Mouse (Mus musculus) liver, postnatal 0 days (tissue): ENCODE measurements around the gene Atp6v0a2. TPM values are rescaled to one million over a fixed set of nuclear protein-coding genes. Genes with fewer than 3 reads are reported as not detected.

ENCODE experiments used
- ATAC-seq: fragments of 200-750 bp; cut with Nextera tagmentation; 2 replicates; pipeline ENCODE4 v1.8.0; 2017; ENCODE audit warnings: mild to moderate bottlenecking, moderate library complexity
- DNase-seq: peaks from one replicate; pipeline ENCODE4 v3.0.0-alpha.2; 2016
- H3K27ac ChIP-seq: fragments of 300-500 bp; sonication (generic); 2 replicates; pipeline ENCODE4 v1.5.1; 2014; ENCODE audit warnings: antibody characterized with exemption, moderate library complexity, mild to moderate bottlenecking, low read depth
- H3K27me3 ChIP-seq: fragments of 300-500 bp; sonication (generic); 2 replicates; pipeline ENCODE4 v1.6.1; 2014; ENCODE audit warnings: low read length, control low read depth, mixed read lengths; ENCODE audit not compliant: insufficient read depth
- H3K36me3 ChIP-seq: fragments of 300-500 bp; sonication (generic); replicated peaks from 2 replicates; pipeline ENCODE4 v1.6.1; 2014; ENCODE audit warnings: mild to moderate bottlenecking, control low read depth, low read length, moderate library complexity, mixed read lengths; ENCODE audit not compliant: insufficient read depth
- H3K4me1 ChIP-seq: fragments of 300-500 bp; sonication (generic); 2 replicates; pipeline ENCODE4 v1.6.1; 2014; ENCODE audit warnings: antibody characterized with exemption, mild to moderate bottlenecking, control low read depth; ENCODE audit not compliant: insufficient read depth
- H3K4me2 ChIP-seq: fragments of 300-500 bp; sonication (generic); 2 replicates; pipeline ENCODE4 v1.6.1; 2014; ENCODE audit warnings: low read depth, mild to moderate bottlenecking, low read length, moderate library complexity, mixed read lengths
- H3K4me3 ChIP-seq: fragments of 300-500 bp; sonication (generic); 2 replicates; pipeline ENCODE4 v1.5.1; 2014; ENCODE audit warnings: low read depth, low read length
- H3K9ac ChIP-seq: fragments of 300-500 bp; sonication (generic); replicated peaks from 2 replicates; pipeline ENCODE4 v1.6.1; 2014; ENCODE audit warnings: mild to moderate bottlenecking, moderate library complexity
- H3K9me3 ChIP-seq: fragments of 300-500 bp; sonication (generic); 2 replicates; pipeline ENCODE4 v1.6.1; 2016; ENCODE audit warnings: mild to moderate bottlenecking, control low read depth, low read length, mixed read lengths
- CTCF ChIP-seq: sonication (generic); IDR thresholded peaks from 2 replicates; pipeline ENCODE4 v1.5.1; 2016; ENCODE audit warnings: antibody characterized with exemption, low read depth
- EP300 ChIP-seq: IDR thresholded peaks from 2 replicates; pipeline ENCODE4 v1.6.1; 2016; ENCODE audit warnings: antibody characterized with exemption, low read depth, mild to moderate bottlenecking
- WGBS: fragments of 180-500 bp; shearing (Covaris S2); extraction: QIAGEN DNeasy Blood & Tissue Kit; methylation state at CpG from one replicate; pipeline ENCODE4 v1.1.7; 2014; ENCODE audit not compliant: insufficient replicate concordance; 5-methylcytosine and 5-hydroxymethylcytosine counted together
- polyA plus RNA-seq: library from polyadenylated mRNA; unstranded; fragments of >200 nt; fragmentation: Nextera tagmentation; extraction: Ambion mirVana; gene quantifications from 2 replicates; pipeline ENCODE4 v1.2.1, GENCODE M21; 2015

Gene Atp6v0a2
- polyA plus RNA-seq, 1 experiment from 2014 or later, result 12.4 TPM

GRCm38 (mm10) chr5:124761787-124762186, 133.4 kb downstream of the Atp6v0a2 start:
- no peaks in the 10 kb centered on the region for H3K4me1 ChIP-seq
- H3K27me3 ChIP-seq, result no peaks in the 10 kb centered on the region
- DNase-seq, result no peak
- H3K4me2 ChIP-seq, result no peak overlapping the region
- no peaks in the 10 kb centered on the region for H3K36me3 ChIP-seq
- no peak overlapping the region for H3K9ac ChIP-seq
- H3K4me3 ChIP-seq, result no peak overlapping the region
- ATAC-seq, result no peak
- H3K9me3 ChIP-seq, result peaks cover 3% of the 10 kb centered on the region; the same call in 1 of the 2 replicates
- H3K27ac ChIP-seq, result no peak overlapping the region
- no peak for TF ChIP-seq EP300
- TF ChIP-seq CTCF, result peak; percentile 26; the same call in 1 of the 2 replicates
- 79% methylated on average over 1 of the region's 1 CpGs for WGBS

Other genes starting within 250 kb of the Atp6v0a2 start
- gene Sbno1, start 202.6 kb upstream of the Atp6v0a2 start, polyA plus RNA-seq, result 30.0 and 30.6 TPM in 2 replicates
- gene Kmt5a, start 188.6 kb upstream of the Atp6v0a2 start, polyA plus RNA-seq, result 26.7 and 30.6 TPM in 2 replicates
- 10.3 and 11.0 TPM in 2 replicates for gene Rilpl2, start 150.2 kb upstream of the Atp6v0a2 start, polyA plus RNA-seq
- 5.9 and 6.5 TPM in 2 replicates for gene Snrnp35, start 145.4 kb upstream of the Atp6v0a2 start, polyA plus RNA-seq
- 2.4 and 3.3 TPM in 2 replicates for gene Rilpl1, start 97.2 kb upstream of the Atp6v0a2 start, polyA plus RNA-seq
- gene Tmed2, start 87.9 kb upstream of the Atp6v0a2 start, polyA plus RNA-seq, result 253 and 267 TPM in 2 replicates
- 3.6 and 3.7 TPM in 2 replicates for gene Ddx55, start 75.7 kb upstream of the Atp6v0a2 start, polyA plus RNA-seq
- gene Eif2b1, start 49.4 kb upstream of the Atp6v0a2 start, polyA plus RNA-seq, result 26.3 and 30.7 TPM in 2 replicates
- 13.2 and 14.7 TPM in 2 replicates for gene Gtf2h3, start 49.4 kb upstream of the Atp6v0a2 start, polyA plus RNA-seq
- not detected in 2 replicates for gene Dnah10, start 96.5 kb downstream of the Atp6v0a2 start, polyA plus RNA-seq
- 0.30 and 0.35 TPM in 2 replicates for gene Ccdc92, start 233.8 kb downstream of the Atp6v0a2 start, polyA plus RNA-seq
- gene Zfp664, start 234.1 kb downstream of the Atp6v0a2 start, polyA plus RNA-seq, result 10.6 and 12.1 TPM in 2 replicates